Mouse (Mus musculus) midbrain, postnatal 0 days (tissue): ENCODE data around the gene Tldc1. TPM values are rescaled to one million over a fixed set of nuclear protein-coding genes. Genes with fewer than 3 reads are reported as not detected.

Experiments used
- ATAC-seq: fragments of 200-750 bp; cut with Nextera tagmentation; 2 replicates; pipeline ENCODE4 v1.8.0; 2017; ENCODE audit warnings: moderate number of reproducible peaks, mild to moderate bottlenecking, moderate TSS enrichment, moderate library complexity; ENCODE audit not compliant: low FRiP score
- DNase-seq: peaks from one replicate; pipeline ENCODE4 v3.0.0-alpha.2; 2015; ENCODE audit warnings: low spot score
- H3K27ac ChIP-seq: fragments of 300-500 bp; sonication (generic); 2 replicates; pipeline ENCODE4 v1.5.1; 2014; ENCODE audit warnings: low read depth, mild to moderate bottlenecking, low read length, mixed read lengths
- H3K27me3 ChIP-seq: fragments of 300-500 bp; sonication (generic); 2 replicates; pipeline ENCODE4 v1.6.1; 2014; ENCODE audit warnings: low read length, control low read depth, mixed read lengths; ENCODE audit not compliant: insufficient read depth
- H3K36me3 ChIP-seq: fragments of 300-500 bp; sonication (generic); 2 replicates; pipeline ENCODE4 v1.6.1; 2014; ENCODE audit warnings: low read length, control low read depth, mixed read lengths; ENCODE audit not compliant: insufficient read depth
- H3K4me1 ChIP-seq: fragments of 300-500 bp; sonication (generic); 2 replicates; pipeline ENCODE4 v1.6.1; 2014; ENCODE audit warnings: mild to moderate bottlenecking, control low read depth, antibody characterized with exemption, low read length, mixed read lengths; ENCODE audit not compliant: insufficient read depth
- H3K4me2 ChIP-seq: fragments of 300-500 bp; sonication (generic); 2 replicates; pipeline ENCODE4 v1.6.1; 2014; ENCODE audit warnings: low read depth, mild to moderate bottlenecking, low read length, mixed read lengths; ENCODE audit not compliant: poor library complexity, severe bottlenecking
- H3K4me3 ChIP-seq: fragments of 300-500 bp; sonication (generic); 2 replicates; pipeline ENCODE4 v1.5.1; 2014; ENCODE audit warnings: low read depth, mild to moderate bottlenecking, low read length, moderate library complexity
- H3K9ac ChIP-seq: fragments of 300-500 bp; sonication (generic); replicated peaks from 2 replicates; pipeline ENCODE4 v1.6.1; 2014; ENCODE audit warnings: mild to moderate bottlenecking, low read length, moderate library complexity, mixed read lengths; ENCODE audit not compliant: poor library complexity, severe bottlenecking
- H3K9me3 ChIP-seq: fragments of 300-500 bp; sonication (generic); 2 replicates; pipeline ENCODE4 v1.6.1; 2016; ENCODE audit warnings: low read length, control low read depth
- CTCF ChIP-seq: IDR thresholded peaks from 2 replicates; pipeline ENCODE4 v1.5.1; 2016; ENCODE audit warnings: antibody characterized with exemption, mild to moderate bottlenecking
- WGBS: fragments of 180-500 bp; shearing (Covaris S2); extraction: QIAGEN DNeasy Blood & Tissue Kit; methylation state at CpG from one replicate; pipeline ENCODE4 v1.1.7; 2014; 5-methylcytosine and 5-hydroxymethylcytosine counted together
- polyA plus RNA-seq: library from polyadenylated mRNA; unstranded; fragments of >200 nt; fragmentation: Nextera tagmentation; extraction: Ambion mirVana; gene quantifications from 2 replicates; pipeline ENCODE4 v1.2.1, GENCODE M21; 2015
- total RNA-seq: library from RNA; depleted of rRNA; stranded (reverse); fragments of >200 nt; gene quantifications from 2 replicates; pipeline ENCODE4 v1.2.3, GENCODE M21; 2014

Gene Tldc1
- total and polyA plus RNA-seq, 2 experiments from 2014 or later, result 6.7 to 20.4 TPM

DNA sequence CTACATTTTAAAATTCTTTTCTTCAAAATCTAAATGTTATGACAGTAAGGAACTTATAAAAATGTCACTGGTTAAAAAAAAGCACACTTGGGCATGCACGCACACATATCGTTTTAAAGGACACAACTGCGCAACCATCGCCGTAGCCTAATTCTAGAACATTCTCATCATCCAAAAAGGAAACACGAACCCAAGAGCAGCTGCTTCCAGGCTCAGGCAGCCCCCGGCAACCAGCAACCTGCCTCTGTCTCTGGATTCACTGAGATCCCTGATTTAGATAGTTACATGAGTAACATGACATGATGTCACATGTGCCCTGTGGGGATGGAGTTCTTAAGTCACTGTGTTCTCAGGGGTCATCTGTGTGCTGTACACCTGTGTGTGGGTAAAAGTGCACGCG is 45.1 kb upstream of the Tldc1 start:
- DNase-seq (no peak), ATAC-seq (no peak)
- H3K4me3 ChIP-seq, result no peak overlapping the region
- H3K36me3 ChIP-seq, result peaks cover 21% of the 10 kb centered on the region
- no peak overlapping the region for H3K27ac ChIP-seq
- no peak overlapping the region for H3K4me2 ChIP-seq
- no peaks in the 10 kb centered on the region for H3K9me3 ChIP-seq
- WGBS, result 94% methylated on average over 9 of the region's 9 CpGs
- H3K9ac ChIP-seq, result no peak overlapping the region
- H3K4me1 ChIP-seq, result peaks cover 1% of the 10 kb centered on the region; the same call in 1 of the 2 replicates
- no peak for TF ChIP-seq CTCF
- H3K27me3 ChIP-seq, result no peaks in the 10 kb centered on the region

DNA sequence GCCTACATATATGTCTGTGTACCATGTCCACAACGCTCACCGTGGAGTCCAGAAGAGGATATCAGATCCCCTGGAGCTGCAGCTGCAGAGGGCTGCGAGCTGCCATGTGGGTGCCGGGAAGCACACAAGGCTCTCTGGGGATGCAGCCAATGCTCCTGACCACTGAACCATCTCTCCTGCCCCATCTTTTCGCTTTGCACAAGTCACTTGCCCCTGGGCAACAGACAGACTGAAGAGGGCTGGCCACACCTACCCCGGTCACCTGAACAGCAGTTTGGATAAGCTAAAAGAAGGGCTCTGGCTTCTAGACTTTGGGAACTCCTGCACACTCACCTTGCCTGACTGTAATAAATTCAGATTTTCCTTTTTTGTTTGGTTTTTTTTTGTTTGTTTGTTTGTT is 43.5 kb upstream of the Tldc1 start:
- ATAC-seq, result no peak
- Histone ChIP-seq H3K36me3 (peaks cover 20% of the 10 kb centered on the region; the same call in 1 of the 2 replicates), H3K4me2 (no peak overlapping the region), H3K9me3 (no peaks in the 10 kb centered on the region), H3K9ac (no peak overlapping the region), H3K27ac (no peak overlapping the region), H3K27me3 (no peaks in the 10 kb centered on the region), H3K4me3 (no peak overlapping the region), H3K4me1 (no peaks in the 10 kb centered on the region; the same call in 1 of the 2 replicates)
- TF ChIP-seq CTCF, result no peak
- 94% methylated on average over 6 of the region's 6 CpGs for WGBS
- no peak for DNase-seq

- Histone ChIP-seq H3K27ac (no peak overlapping the region), H3K27me3 (no peaks in the 10 kb centered on the region), H3K9me3 (no peaks in the 10 kb centered on the region), H3K36me3 (peaks cover 24% of the 10 kb centered on the region; the same call in 1 of the 2 replicates), H3K4me3 (no peak overlapping the region), H3K9ac (no peak overlapping the region), H3K4me2 (no peak overlapping the region), H3K4me1 (no peaks in the 10 kb centered on the region)
- DNase-seq, result no peak
- TF ChIP-seq CTCF, result no peak
- ATAC-seq, result no peak
- WGBS, result 91% methylated on average over 8 of the region's 8 CpGs
These were observed 41.8 kb upstream of the Tldc1 start for GRCm38 (mm10) chr8:119819976-119820375.

DNA sequence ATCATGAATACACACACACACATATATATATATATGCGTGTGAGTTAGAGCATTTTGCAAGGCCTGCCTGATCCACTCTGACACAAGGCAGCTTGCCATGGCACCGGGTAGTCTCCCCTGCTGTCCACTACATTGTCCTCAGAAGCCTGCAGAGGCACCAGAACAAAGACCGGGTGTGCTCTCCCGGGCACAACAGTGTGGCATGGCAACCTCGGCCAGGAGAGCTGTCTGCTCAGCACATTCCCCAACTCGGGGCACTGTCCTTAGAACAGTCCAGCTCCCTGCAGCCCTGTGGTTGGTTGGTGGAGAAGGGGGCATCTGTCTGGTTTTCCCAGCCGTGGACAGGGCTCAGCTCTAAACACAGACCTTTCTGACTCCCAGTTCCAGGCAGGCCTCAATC is 41.1 kb upstream of the Tldc1 start:
- no peak for TF ChIP-seq CTCF
- H3K4me2 ChIP-seq, result no peak overlapping the region
- H3K36me3 ChIP-seq, result peaks cover 29% of the 10 kb centered on the region; the same call in 1 of the 2 replicates
- H3K9me3 ChIP-seq, result no peaks in the 10 kb centered on the region
- H3K9ac ChIP-seq, result no peak overlapping the region
- no peaks in the 10 kb centered on the region for H3K4me1 ChIP-seq
- 52% methylated on average over 7 of the region's 7 CpGs for WGBS
- no peaks in the 10 kb centered on the region for H3K27me3 ChIP-seq
- no peak overlapping the region for H3K4me3 ChIP-seq
- DNase-seq (no peak), ATAC-seq (no peak)
- H3K27ac ChIP-seq, result no peak overlapping the region

DNA sequence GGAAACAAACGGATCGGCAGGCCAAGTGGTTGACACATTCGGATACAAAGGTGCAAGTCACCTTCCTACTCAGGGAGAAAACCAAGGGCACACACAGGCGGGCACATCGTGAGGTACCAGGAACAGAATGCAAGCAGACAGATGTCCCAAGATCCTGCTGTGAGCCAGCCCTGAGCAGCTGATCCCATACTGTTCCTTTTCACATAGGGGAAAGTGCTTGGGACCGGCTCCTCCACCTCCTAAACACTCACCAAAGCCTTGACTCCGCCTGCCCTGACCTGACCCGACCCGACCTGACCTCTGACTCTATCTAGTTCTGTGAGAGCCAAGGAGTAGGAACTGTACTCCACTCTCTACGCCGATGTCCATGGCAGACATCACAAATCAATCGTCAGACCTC is 39.2 kb upstream of the Tldc1 start:
- no peak overlapping the region for H3K9ac ChIP-seq
- no peak for TF ChIP-seq CTCF
- no peak overlapping the region for H3K27ac ChIP-seq
- H3K9me3 ChIP-seq, result no peaks in the 10 kb centered on the region
- H3K4me2 ChIP-seq, result no peak overlapping the region
- no peak for ATAC-seq
- H3K4me1 ChIP-seq, result 0 out of 2 replicates have a peak, but pooled peaks cover 3% of the 10 kb centered on the region
- no peak for DNase-seq
- H3K4me3 ChIP-seq, result no peak overlapping the region
- peaks cover 27% of the 10 kb centered on the region; the same call in 1 of the 2 replicates for H3K36me3 ChIP-seq
- 36% methylated on average over 12 of the region's 12 CpGs for WGBS
- H3K27me3 ChIP-seq, result no peaks in the 10 kb centered on the region

GRCm38 (mm10) chr8:119816219-119816618 is 38.0 kb upstream of the Tldc1 start:
- Histone ChIP-seq H3K4me3 (no peak overlapping the region), H3K9me3 (no peaks in the 10 kb centered on the region), H3K27me3 (no peaks in the 10 kb centered on the region), H3K27ac (no peak overlapping the region), H3K4me1 (0 out of 2 replicates have a peak, but pooled peaks cover 3% of the 10 kb centered on the region), H3K4me2 (no peak overlapping the region), H3K36me3 (peaks cover 23% of the 10 kb centered on the region; the same call in 1 of the 2 replicates), H3K9ac (no peak overlapping the region)
- ATAC-seq (no peak), DNase-seq (no peak)
- 78% methylated on average over 6 of the region's 6 CpGs for WGBS
- no peak for TF ChIP-seq CTCF
